10 mouse cellular contexts compared by ENCODE assay signal in the genomic region with DNA sequence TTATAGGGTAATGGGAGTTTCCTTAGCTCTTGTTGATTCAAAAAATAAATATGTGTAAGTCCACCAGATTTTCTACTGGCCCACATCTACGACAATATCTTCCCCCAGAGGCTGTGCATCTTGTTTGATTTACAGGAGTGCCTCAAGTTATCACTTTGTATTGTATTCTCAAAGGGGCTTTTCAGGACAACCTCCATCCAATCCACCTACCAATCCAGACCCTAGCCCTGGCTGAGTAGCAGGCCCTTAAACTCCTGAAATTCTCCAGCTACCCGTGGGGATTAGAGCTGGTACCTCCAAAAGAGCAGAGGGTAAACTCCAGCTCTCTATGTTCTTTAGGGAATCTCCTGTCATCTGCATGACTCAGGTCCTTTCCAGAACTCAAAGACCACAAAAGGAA. TPM values are rescaled to one million over a fixed set of nuclear protein-coding genes. Genes with fewer than 3 reads are reported as not detected.
DNase-seq lines count a peak whose midpoint lies in the region; ATAC-seq and TF ChIP-seq lines count a peak whose summit lies in the region.
"Had no signal": no experiment of that assay in that cellular context is flagged by ENCODE, and none has a peak within 500 bp of the region (broad histone marks: within the 10 kb centered on the region; RNA-seq: fewer than 3 reads in every experiment).

No protein-coding gene starts in this region.

- peaks cover 41% of the 10 kb centered on the region for H3K36me3 ChIP-seq in kidney, embryonic 14.5 days (ENCODE audit: control insufficient read depth, insufficient read depth, low read length)
- peaks cover 38% of the 10 kb centered on the region for H3K36me3 ChIP-seq in embryonic facial prominence, embryonic 13.5 days
- peaks cover 35% of the 10 kb centered on the region for H3K36me3 ChIP-seq in intestine, embryonic 14.5 days (ENCODE audit: control insufficient read depth, insufficient read depth, low read length)
- peaks cover 15% of the 10 kb centered on the region; the same call in 1 of the 2 replicates for H3K36me3 ChIP-seq in midbrain, postnatal 0 days (ENCODE audit: insufficient read depth, low read length)

- 62% methylated on average over 2 of the region's 2 CpGs for WGBS in kidney, embryonic 14.5 days
- 59% methylated on average over 2 of the region's 2 CpGs for WGBS in embryonic facial prominence, embryonic 13.5 days
- WGBS in intestine, embryonic 14.5 days: 47% methylated on average over 2 of the region's 2 CpGs
- WGBS in midbrain, postnatal 0 days: 43% methylated on average over 2 of the region's 2 CpGs

- peak overlapping the region; percentile 91; the same call in 1 of the 2 replicates for H3K4me3 ChIP-seq in kidney, embryonic 14.5 days (ENCODE audit: low read length)
- H3K4me3 ChIP-seq in embryonic facial prominence, embryonic 13.5 days: peak overlapping the region; percentile 93
- H3K4me3 ChIP-seq in intestine, embryonic 14.5 days (ENCODE audit: low read depth, low read length): peak overlapping the region; percentile 97; the same call in 1 of the 2 replicates
- peak overlapping the region; percentile 97; the same call in 1 of the 2 replicates for H3K4me3 ChIP-seq in midbrain, postnatal 0 days (ENCODE audit: low read depth, low read length)

- H3K9ac ChIP-seq in kidney, embryonic 14.5 days (ENCODE audit: low read depth, low read length): peak overlapping the region; percentile 89; the same call in 1 of the 2 replicates
- H3K9ac ChIP-seq in embryonic facial prominence, embryonic 13.5 days: peak overlapping the region; percentile 97
- no peak overlapping the region for H3K9ac ChIP-seq in intestine, embryonic 14.5 days (ENCODE audit: low read length)
- H3K9ac ChIP-seq in midbrain, postnatal 0 days (replicated peaks; ENCODE audit: low read length, poor library complexity, severe bottlenecking): peak overlapping the region; percentile 36; the same call in 1 of the 2 replicates

- TF ChIP-seq CTCF in midbrain, postnatal 0 days (IDR thresholded peaks at IDR 0.05): no peak

- peak overlapping the region; percentile 85 for H3K4me2 ChIP-seq in kidney, embryonic 14.5 days (replicated peaks; ENCODE audit: low read depth, low read length)
- peak overlapping the region; percentile 89 for H3K4me2 ChIP-seq in embryonic facial prominence, embryonic 13.5 days
- peak overlapping the region; percentile 96 for H3K4me2 ChIP-seq in intestine, embryonic 14.5 days (ENCODE audit: low read length)
- H3K4me2 ChIP-seq in midbrain, postnatal 0 days (ENCODE audit: low read depth, low read length, poor library complexity, severe bottlenecking): peak overlapping the region; percentile 82

- ATAC-seq in kidney, embryonic 14.5 days (ENCODE audit: low FRiP score, low TSS enrichment): no peak
- ATAC-seq in embryonic facial prominence, embryonic 13.5 days (ENCODE audit: insufficient number of reproducible peaks, insufficient read depth, low FRiP score, low TSS enrichment, low read depth): no peak
- no peak for ATAC-seq in intestine, embryonic 14.5 days (replicated peaks; ENCODE audit: low FRiP score, low TSS enrichment, low read depth)
- ATAC-seq in midbrain, postnatal 0 days (ENCODE audit: low FRiP score): no peak

- H3K4me1 ChIP-seq in kidney, embryonic 14.5 days (ENCODE audit: control insufficient read depth, insufficient read depth, low read length): peaks cover 16% of the 10 kb centered on the region
- peaks cover 14% of the 10 kb centered on the region for H3K4me1 ChIP-seq in embryonic facial prominence, embryonic 13.5 days
- H3K4me1 ChIP-seq in intestine, embryonic 14.5 days (replicated peaks; ENCODE audit: control insufficient read depth, insufficient read depth, low read length): peaks cover 17% of the 10 kb centered on the region
- H3K4me1 ChIP-seq in midbrain, postnatal 0 days (ENCODE audit: insufficient read depth, low read length): peaks cover 11% of the 10 kb centered on the region; the same call in 1 of the 2 replicates

- DNase-seq in kidney, adult 8-10 months: no peak
- DNase-seq in intestine, embryonic 14.5 days (ENCODE audit: low spot score): no peak
- no peak for DNase-seq in midbrain, postnatal 0 days (ENCODE audit: low spot score)
- DNase-seq in adipocyte (ENCODE audit: low spot score): no peak
- no peak for DNase-seq in testis, postnatal 14 days (ENCODE audit: low spot score)
- no peak for DNase-seq in adrenal gland, postnatal 14 days
- DNase-seq: cerebellum, adult 8-10 months; kidney, adult 2 months had no signal

- H3K9me3 ChIP-seq in kidney, embryonic 14.5 days (ENCODE audit: control insufficient read depth, low read length): no peaks in the 10 kb centered on the region
- no peaks in the 10 kb centered on the region for H3K9me3 ChIP-seq in embryonic facial prominence, embryonic 13.5 days
- H3K9me3 ChIP-seq in intestine, embryonic 14.5 days (ENCODE audit: control insufficient read depth, low read length): no peaks in the 10 kb centered on the region
- no peaks in the 10 kb centered on the region for H3K9me3 ChIP-seq in midbrain, postnatal 0 days (ENCODE audit: low read length)

- H3K27ac ChIP-seq in kidney, embryonic 14.5 days (ENCODE audit: low read depth, low read length): no peak overlapping the region; the same call in 1 of the 2 replicates
- no peak overlapping the region for H3K27ac ChIP-seq in embryonic facial prominence, embryonic 13.5 days
- H3K27ac ChIP-seq in intestine, embryonic 14.5 days (ENCODE audit: low read depth): no peak overlapping the region
- H3K27ac ChIP-seq in midbrain, postnatal 0 days (ENCODE audit: low read depth, low read length): no peak overlapping the region

- no peaks in the 10 kb centered on the region for H3K27me3 ChIP-seq in kidney, embryonic 14.5 days (ENCODE audit: control insufficient read depth, insufficient read depth, low read length)
- H3K27me3 ChIP-seq in embryonic facial prominence, embryonic 13.5 days: no peaks in the 10 kb centered on the region
- no peaks in the 10 kb centered on the region for H3K27me3 ChIP-seq in intestine, embryonic 14.5 days (replicated peaks; ENCODE audit: control insufficient read depth, insufficient read depth, low read length)
- no peaks in the 10 kb centered on the region for H3K27me3 ChIP-seq in midbrain, postnatal 0 days (ENCODE audit: insufficient read depth, low read length)

RNA-seq across cellular contexts. Expression of a gene that starts 2.3 kb away (rescaled TPM):
- polyA plus RNA-seq in kidney, embryonic 14.5 days (2014; fragmentation: Nextera tagmentation; extraction: Ambion mirVana): 351 and 554 TPM in 2 replicates
- polyA plus RNA-seq in embryonic facial prominence, embryonic 13.5 days (2015; fragmentation: Nextera tagmentation; extraction: Ambion mirVana): 530 and 567 TPM in 2 replicates
- 481 and 510 TPM in 2 replicates for polyA plus RNA-seq in intestine, embryonic 14.5 days (2014; fragmentation: Nextera tagmentation; extraction: Ambion mirVana)
- total RNA-seq in midbrain, postnatal 0 days (2014; rRNA removed): 192 and 242 TPM in 2 replicates
- polyA plus RNA-seq in midbrain, postnatal 0 days (2015; fragmentation: Nextera tagmentation; extraction: Ambion mirVana): 448 and 464 TPM in 2 replicates
- total RNA-seq in adrenal gland, postnatal 14 days (2021): 265 and 269 TPM in 2 replicates

RNA-seq across cellular contexts. Expression of a gene that starts 12.3 kb away (rescaled TPM):
- 11.8 and 16.9 TPM in 2 replicates for polyA plus RNA-seq in kidney, embryonic 14.5 days (2014; fragmentation: Nextera tagmentation; extraction: Ambion mirVana)
- 18.6 and 26.6 TPM in 2 replicates for polyA plus RNA-seq in embryonic facial prominence, embryonic 13.5 days (2015; fragmentation: Nextera tagmentation; extraction: Ambion mirVana)
- polyA plus RNA-seq in intestine, embryonic 14.5 days (2014; fragmentation: Nextera tagmentation; extraction: Ambion mirVana): 16.6 and 17.8 TPM in 2 replicates
- 15.0 and 18.2 TPM in 2 replicates for total RNA-seq in midbrain, postnatal 0 days (2014; rRNA removed)
- polyA plus RNA-seq in midbrain, postnatal 0 days (2015; fragmentation: Nextera tagmentation; extraction: Ambion mirVana): 14.2 and 14.3 TPM in 2 replicates
- 8.7 and 10.2 TPM in 2 replicates for total RNA-seq in adrenal gland, postnatal 14 days (2021)

RNA-seq across cellular contexts. Expression of a gene that starts 27.6 kb away (rescaled TPM):
- 14.5 and 21.0 TPM in 2 replicates for polyA plus RNA-seq in kidney, embryonic 14.5 days (2014; fragmentation: Nextera tagmentation; extraction: Ambion mirVana)
- 24.4 and 27.8 TPM in 2 replicates for polyA plus RNA-seq in embryonic facial prominence, embryonic 13.5 days (2015; fragmentation: Nextera tagmentation; extraction: Ambion mirVana)
- 21.7 and 22.6 TPM in 2 replicates for polyA plus RNA-seq in intestine, embryonic 14.5 days (2014; fragmentation: Nextera tagmentation; extraction: Ambion mirVana)
- 30.5 and 33.4 TPM in 2 replicates for total RNA-seq in midbrain, postnatal 0 days (2014; rRNA removed)
- polyA plus RNA-seq in midbrain, postnatal 0 days (2015; fragmentation: Nextera tagmentation; extraction: Ambion mirVana): 24.4 and 26.1 TPM in 2 replicates
- 16.8 and 17.3 TPM in 2 replicates for total RNA-seq in adrenal gland, postnatal 14 days (2021)

RNA-seq across cellular contexts. Expression of a gene that starts 28.6 kb away (rescaled TPM):
- polyA plus RNA-seq in kidney, embryonic 14.5 days (2014; fragmentation: Nextera tagmentation; extraction: Ambion mirVana): 0.34 and 0.37 TPM in 2 replicates
- 0.25 and 1.2 TPM in 2 replicates for polyA plus RNA-seq in embryonic facial prominence, embryonic 13.5 days (2015; fragmentation: Nextera tagmentation; extraction: Ambion mirVana)
- polyA plus RNA-seq in intestine, embryonic 14.5 days (2014; fragmentation: Nextera tagmentation; extraction: Ambion mirVana): 0.44 and 0.97 TPM in 2 replicates
- total RNA-seq in midbrain, postnatal 0 days (2014; rRNA removed): not detected in 2 replicates
- polyA plus RNA-seq in midbrain, postnatal 0 days (2015; fragmentation: Nextera tagmentation; extraction: Ambion mirVana): 0.19 and 0.48 TPM in 2 replicates
- total RNA-seq in adrenal gland, postnatal 14 days (2021): not detected in 2 replicates
- polyA plus RNA-seq: kidney, adult 2 months had no signal

RNA-seq across cellular contexts. Expression of a gene that starts 33.5 kb away (rescaled TPM):
- 353 and 454 TPM in 2 replicates for polyA plus RNA-seq in kidney, embryonic 14.5 days (2014; fragmentation: Nextera tagmentation; extraction: Ambion mirVana)
- 329 and 332 TPM in 2 replicates for polyA plus RNA-seq in embryonic facial prominence, embryonic 13.5 days (2015; fragmentation: Nextera tagmentation; extraction: Ambion mirVana)
- 332 and 361 TPM in 2 replicates for polyA plus RNA-seq in intestine, embryonic 14.5 days (2014; fragmentation: Nextera tagmentation; extraction: Ambion mirVana)
- total RNA-seq in midbrain, postnatal 0 days (2014; rRNA removed): 89.6 and 102 TPM in 2 replicates
- 230 and 241 TPM in 2 replicates for polyA plus RNA-seq in midbrain, postnatal 0 days (2015; fragmentation: Nextera tagmentation; extraction: Ambion mirVana)
- total RNA-seq in adrenal gland, postnatal 14 days (2021): 200 and 206 TPM in 2 replicates
